Mouse (Mus musculus) intestine, postnatal 0 days (tissue): Measurements from ENCODE around the gene Slc39a1. TPM values are rescaled to one million over a fixed set of nuclear protein-coding genes. Genes with fewer than 3 reads are reported as not detected.

Source experiments
- ATAC-seq: fragments of 200-750 bp; cut with Nextera tagmentation; 2 replicates; pipeline ENCODE4 v1.8.0; 2017; ENCODE audit warnings: mild to moderate bottlenecking, moderate TSS enrichment, moderate library complexity
- H3K27ac ChIP-seq: fragments of 300-500 bp; sonication (generic); 2 replicates; pipeline ENCODE4 v1.5.1; 2014; ENCODE audit warnings: mild to moderate bottlenecking, low read depth, low read length, moderate library complexity
- H3K27me3 ChIP-seq: fragments of 300-500 bp; sonication (generic); replicated peaks from 2 replicates; pipeline ENCODE4 v1.6.1; 2014; ENCODE audit warnings: low read length, mixed read lengths; ENCODE audit not compliant: control insufficient read depth, insufficient read depth
- H3K36me3 ChIP-seq: fragments of 300-500 bp; sonication (generic); 2 replicates; pipeline ENCODE4 v1.6.1; 2014; ENCODE audit warnings: mild to moderate bottlenecking, moderate library complexity; ENCODE audit not compliant: control insufficient read depth, insufficient read depth
- H3K4me1 ChIP-seq: fragments of 300-500 bp; sonication (generic); replicated peaks from 2 replicates; pipeline ENCODE4 v1.6.1; 2014; ENCODE audit warnings: antibody characterized with exemption, low read length, mixed read lengths; ENCODE audit not compliant: control insufficient read depth, insufficient read depth
- H3K4me2 ChIP-seq: fragments of 300-500 bp; sonication (generic); replicated peaks from 2 replicates; pipeline ENCODE4 v1.6.1; 2014; ENCODE audit warnings: low read depth, mild to moderate bottlenecking, moderate library complexity
- H3K4me3 ChIP-seq: fragments of 300-500 bp; sonication (generic); 2 replicates; pipeline ENCODE4 v1.5.1; 2014; ENCODE audit warnings: low read depth, low read length
- H3K9ac ChIP-seq: fragments of 300-500 bp; sonication (generic); 2 replicates; pipeline ENCODE4 v1.6.1; 2014; ENCODE audit warnings: mild to moderate bottlenecking, low read depth, low read length
- H3K9me3 ChIP-seq: fragments of 300-500 bp; sonication (generic); 2 replicates; pipeline ENCODE4 v1.6.1; 2016; ENCODE audit warnings: mixed run types; ENCODE audit not compliant: control insufficient read depth
- CTCF ChIP-seq: sonication (generic); IDR thresholded peaks from 2 replicates; pipeline ENCODE4 v1.5.1; 2016; ENCODE audit warnings: low read depth, mild to moderate bottlenecking, control low read depth, antibody characterized with exemption, moderate library complexity
- WGBS: fragments of 180-500 bp; shearing (Covaris S2); extraction: QIAGEN DNeasy Blood & Tissue Kit; methylation state at CpG from one replicate; pipeline ENCODE4 v1.1.7; 2014; 5-methylcytosine and 5-hydroxymethylcytosine counted together
- polyA plus RNA-seq: library from polyadenylated mRNA; unstranded; fragments of >200 nt; fragmentation: Nextera tagmentation; extraction: Ambion mirVana; gene quantifications from 2 replicates; pipeline ENCODE4 v1.2.1, GENCODE M21; 2015

The Slc39a1 gene
- polyA plus RNA-seq, 1 experiment from 2014 or later: 153 TPM

- Histone ChIP-seq H3K27me3 (no peaks in the 10 kb centered on the region), H3K27ac (no peak overlapping the region), H3K9ac (no peak overlapping the region), H3K4me3 (peak overlapping the region; percentile 63), H3K9me3 (no peaks in the 10 kb centered on the region), H3K4me1 (no peaks in the 10 kb centered on the region), H3K36me3 (peaks cover 16% of the 10 kb centered on the region), H3K4me2 (peak overlapping the region; percentile 85)
- 15% methylated on average over 8 of the region's 8 CpGs for WGBS
- no peak for ATAC-seq
- TF ChIP-seq CTCF: no peak
Observed at GRCm38 (mm10) chr3:90231075-90231474, 16.9 kb upstream of the Slc39a1 start.

- H3K4me3 ChIP-seq: peak within 1 kb of the TSS; percentile 63
- under 1% methylated on average over 61 of the region's 61 CpGs for WGBS
- peak within 1 kb of the TSS; percentile 85 for H3K4me2 ChIP-seq
- peak within 1 kb of the TSS; percentile 85 for H3K27ac ChIP-seq
- H3K27me3 ChIP-seq: no peaks in the 10 kb centered on the region
- peaks cover 20% of the 10 kb centered on the region for H3K36me3 ChIP-seq
- 0 out of 2 replicates have a peak, but pooled peaks have one; percentile 14 for TF ChIP-seq CTCF
- no peaks in the 10 kb centered on the region for H3K9me3 ChIP-seq
- peak; percentile 96 for ATAC-seq
- H3K4me1 ChIP-seq: no peaks in the 10 kb centered on the region
- peak within 1 kb of the TSS; percentile 73 for H3K9ac ChIP-seq
Observed at GRCm38 (mm10) chr3:90231507-90232333, 16.3 kb upstream of the Slc39a1 start, which contains the start of gene Jtb. Gene Jtb (plus strand): TSS chr3:90231597.

DNA sequence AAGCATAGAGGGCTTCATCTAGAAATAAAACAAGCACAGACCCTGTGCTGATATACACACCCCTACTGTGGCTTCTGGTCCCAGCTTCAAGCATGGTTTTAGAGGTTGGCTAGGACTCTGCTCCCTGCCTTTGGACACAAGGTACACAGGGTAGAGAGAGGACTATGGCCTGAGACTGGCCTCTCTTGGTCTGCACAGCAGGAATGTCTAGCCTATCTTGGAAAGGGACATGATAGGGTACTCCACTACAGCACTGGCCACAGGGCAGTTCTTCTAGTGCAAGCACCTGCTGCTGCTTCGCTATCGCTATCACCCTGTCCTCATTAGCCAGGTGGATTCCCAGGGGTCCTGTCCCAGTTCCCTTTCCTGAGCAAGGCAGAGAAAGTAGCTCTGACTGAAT lies 6.7 kb upstream of the Slc39a1 start:
- TF ChIP-seq CTCF: no peak
- ATAC-seq: peak; percentile 63
- Histone ChIP-seq H3K4me3 (no peak overlapping the region), H3K4me2 (no peak overlapping the region; the same call in 1 of the 2 replicates), H3K27me3 (no peaks in the 10 kb centered on the region), H3K9me3 (no peaks in the 10 kb centered on the region), H3K36me3 (peaks cover 3% of the 10 kb centered on the region; the same call in 1 of the 2 replicates), H3K4me1 (peaks cover 5% of the 10 kb centered on the region; the same call in 1 of the 2 replicates), H3K27ac (no peak overlapping the region), H3K9ac (no peak overlapping the region)
- WGBS: 58% methylated on average over 2 of the region's 2 CpGs

DNA sequence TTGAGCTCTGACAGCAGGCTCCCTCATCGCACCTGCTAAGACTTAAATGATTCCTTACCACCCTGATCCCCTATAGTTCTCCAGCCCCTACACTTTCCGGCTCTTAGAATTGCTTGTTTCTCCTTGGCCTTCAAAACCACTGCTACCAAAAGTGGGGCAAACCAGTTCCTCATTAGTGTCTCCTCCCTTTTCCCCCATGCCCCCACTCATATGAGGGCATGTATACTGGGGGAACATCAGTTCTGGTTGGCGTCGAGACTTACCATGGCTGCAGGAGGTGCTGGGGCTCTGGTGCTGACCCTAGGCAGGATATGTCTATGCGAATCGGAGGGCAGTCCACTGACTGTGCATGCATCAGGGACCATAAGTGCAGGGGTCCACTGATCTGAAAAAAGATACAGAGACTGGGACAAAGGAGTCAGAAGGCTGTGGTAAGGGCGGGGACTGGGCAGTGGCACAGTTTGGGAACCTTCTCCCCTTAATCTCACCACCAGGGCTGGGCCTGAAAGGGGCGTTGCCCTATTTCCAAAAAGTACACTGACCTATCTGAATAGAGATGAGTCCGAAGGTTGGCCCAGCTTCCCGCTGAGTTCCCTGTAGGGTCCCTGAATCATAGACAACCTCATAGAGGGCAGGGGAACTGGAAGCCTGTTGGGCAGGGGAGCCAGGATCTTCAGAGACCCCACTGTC lies 6.2 kb upstream of the Slc39a1 start:
- Histone ChIP-seq H3K27me3 (no peaks in the 10 kb centered on the region), H3K36me3 (no peaks in the 10 kb centered on the region; the same call in 1 of the 2 replicates), H3K4me3 (no peak overlapping the region), H3K4me1 (peaks cover 5% of the 10 kb centered on the region; the same call in 1 of the 2 replicates), H3K4me2 (no peak overlapping the region; the same call in none of the 2 replicates), H3K9me3 (no peaks in the 10 kb centered on the region), H3K9ac (no peak overlapping the region), H3K27ac (no peak overlapping the region)
- TF ChIP-seq CTCF: no peak
- no peak for ATAC-seq
- WGBS: 89% methylated on average over 10 of the region's 10 CpGs

DNA sequence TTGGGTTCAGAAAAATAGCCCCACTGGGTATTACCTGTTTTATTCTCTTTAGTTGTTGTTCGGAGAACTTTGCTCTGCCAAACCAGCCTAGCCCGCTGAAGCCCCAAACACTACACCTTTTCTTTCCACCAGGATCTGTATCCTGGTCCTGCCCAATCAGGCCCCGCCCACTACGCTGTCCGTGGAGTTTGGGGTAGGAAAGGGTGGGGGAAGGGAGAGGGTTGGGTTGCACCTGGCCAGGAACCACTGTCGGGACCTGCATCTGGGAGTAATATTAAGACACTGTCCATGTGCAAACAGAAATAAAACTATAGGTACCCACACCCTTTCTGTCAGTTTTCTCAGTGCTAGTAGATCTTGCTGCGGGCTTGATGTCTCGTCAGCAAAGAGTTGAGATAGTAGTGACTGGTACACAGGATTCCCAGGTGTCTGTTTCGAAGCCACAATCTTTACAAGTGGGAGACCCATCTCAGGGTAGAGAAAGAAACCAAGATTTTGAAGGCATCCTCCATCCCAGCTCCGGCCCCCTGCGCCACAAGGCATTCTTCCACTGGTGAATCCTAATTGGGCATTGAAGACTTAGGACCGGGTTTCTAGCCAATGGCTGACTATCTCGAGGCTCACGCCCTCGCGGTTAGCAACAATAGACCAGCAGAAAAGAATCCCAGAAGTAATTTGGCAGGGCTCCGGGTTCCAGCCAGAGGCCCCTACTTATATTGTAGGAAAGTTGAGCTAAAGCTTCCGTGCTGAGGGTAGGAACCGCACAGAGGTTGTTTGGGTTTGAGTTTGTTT lies 4.8 kb upstream of the Slc39a1 start, which contains the start of gene Creb3l4:
TSS of gene Creb3l4 (minus strand) at position 529 of the 792 bp plus-strand sequence.
- 4% methylated on average over 19 of the region's 19 CpGs for WGBS
- H3K27me3 ChIP-seq: no peaks in the 10 kb centered on the region
- ATAC-seq: peak; percentile 41
- H3K4me3 ChIP-seq: peak within 1 kb of the TSS; percentile 38
- peak within 1 kb of the TSS; percentile 30; the same call in 1 of the 2 replicates for H3K27ac ChIP-seq
- no peak for TF ChIP-seq CTCF
- peak within 1 kb of the TSS; percentile 69 for H3K4me2 ChIP-seq
- peaks cover 5% of the 10 kb centered on the region; the same call in 1 of the 2 replicates for H3K4me1 ChIP-seq
- H3K9me3 ChIP-seq: no peaks in the 10 kb centered on the region
- no peaks in the 10 kb centered on the region; the same call in 1 of the 2 replicates for H3K36me3 ChIP-seq
- peak within 1 kb of the TSS; percentile 34 for H3K9ac ChIP-seq
